Mouse (Mus musculus): ENCODE results near the gene Inpp5a.

Gene Inpp5a

GRCm38 (mm10) chr7:139476700-139477099, 87.8 kb downstream of the Inpp5a start:
- DNase-seq (ENCODE audit: low read depth, low spot score), result no peak

DNA sequence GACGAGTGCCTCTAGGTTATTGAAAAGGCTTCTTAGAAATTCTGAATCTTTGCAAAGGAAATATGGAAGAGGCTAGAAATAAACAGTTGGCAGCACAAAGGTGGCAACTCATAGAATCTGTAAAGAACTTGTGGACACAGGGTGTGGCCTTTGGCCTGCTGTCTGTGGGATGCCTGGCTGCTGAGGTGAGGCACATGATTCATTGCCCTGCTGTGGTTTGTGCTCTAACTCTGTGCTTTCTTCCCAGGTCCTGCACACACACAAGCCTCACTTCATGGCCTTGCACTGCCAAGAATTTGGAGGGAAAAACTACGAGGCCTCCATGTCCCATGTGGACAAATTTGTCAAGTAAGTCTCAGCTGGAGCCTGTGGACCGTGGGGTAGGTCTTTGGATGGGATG, 88.8 kb downstream of the Inpp5a start:
- DNase-seq (ENCODE audit: low read depth, low spot score), result no peak

DNA sequence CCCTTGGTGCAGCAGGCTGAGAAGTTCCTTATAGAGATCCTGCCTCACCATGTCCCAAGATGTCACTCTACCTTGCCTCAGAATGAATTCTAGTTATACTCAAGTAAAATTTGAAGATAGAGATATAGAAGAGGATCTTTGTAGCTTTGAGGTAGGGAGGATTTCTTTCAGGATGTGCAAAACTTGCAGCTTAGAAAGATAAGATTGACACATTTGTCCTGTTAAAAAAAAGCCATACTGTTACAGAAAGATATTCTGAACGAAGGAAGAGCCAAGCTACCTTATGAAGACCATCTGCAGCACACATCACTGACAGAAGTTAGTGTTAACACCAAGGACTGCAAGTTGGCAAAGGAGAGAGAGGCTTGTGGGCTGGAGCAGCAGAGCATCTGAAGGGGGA, 90.2 kb downstream of the Inpp5a start:
- DNase-seq (ENCODE audit: low read depth, low spot score), result no peak

DNA sequence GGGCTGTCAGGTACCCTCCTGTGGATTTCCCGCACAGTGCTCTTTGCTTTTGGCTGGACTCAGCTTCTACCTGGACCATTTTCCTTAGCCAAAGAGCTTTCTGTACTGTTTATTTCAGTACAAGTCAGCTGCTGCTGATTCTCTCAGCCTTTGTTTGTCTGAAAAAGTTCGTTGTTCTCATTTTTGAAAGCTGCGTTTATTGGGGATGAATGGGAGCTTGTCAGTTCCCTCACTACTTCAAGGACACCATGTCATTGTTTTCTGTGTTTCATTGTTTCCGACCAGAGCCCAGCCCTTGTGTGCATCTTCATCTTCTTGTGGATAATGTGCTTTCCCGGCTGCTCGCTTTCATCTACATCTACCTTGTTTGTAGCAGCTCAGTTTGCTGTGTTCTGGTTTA, 90.7 kb downstream of the Inpp5a start:
- DNase-seq (ENCODE audit: low read depth, low spot score), result no peak

DNA sequence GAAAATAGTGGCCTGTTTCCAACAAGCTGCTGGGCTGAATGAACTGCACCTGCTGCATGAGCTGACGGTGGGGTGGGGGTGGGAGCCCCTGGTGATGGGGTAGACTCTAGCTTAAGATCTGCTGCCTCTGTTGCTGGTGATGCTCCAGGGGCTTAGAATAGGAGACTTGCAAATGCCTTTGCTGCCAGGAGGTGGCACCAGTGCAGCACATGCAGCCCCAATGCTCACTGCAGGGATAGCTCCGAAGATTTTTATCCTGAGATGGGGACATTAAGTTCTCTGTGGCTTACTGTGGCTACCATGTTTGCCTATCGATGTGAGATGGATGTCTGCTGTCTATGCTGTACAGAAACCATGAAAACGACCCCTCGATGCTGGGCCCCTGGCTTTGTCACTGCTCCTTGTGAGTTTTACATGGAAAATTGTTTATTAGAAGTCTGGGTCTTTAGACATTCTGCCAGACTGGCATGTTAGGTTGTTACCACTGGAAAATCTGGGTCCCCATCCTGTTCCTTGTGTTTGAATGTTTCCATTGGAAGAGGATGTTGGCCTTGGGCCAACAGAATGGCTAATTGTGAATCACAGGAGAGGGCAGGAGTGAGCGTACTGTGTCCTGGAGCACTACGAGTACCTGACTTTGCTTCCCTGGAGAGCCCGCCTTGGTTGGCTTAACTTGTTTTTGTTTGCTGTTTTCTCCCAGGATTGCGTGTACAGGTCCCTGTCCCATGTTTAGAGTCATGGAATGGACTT, 95.5 kb downstream of the Inpp5a start:
- DNase-seq (ENCODE audit: low read depth, low spot score), result no peak

- DNase-seq (ENCODE audit: low read depth, low spot score), result no peak
Measured at GRCm38 (mm10) chr7:139489721-139490211, 100.9 kb downstream of the Inpp5a start.

DNA sequence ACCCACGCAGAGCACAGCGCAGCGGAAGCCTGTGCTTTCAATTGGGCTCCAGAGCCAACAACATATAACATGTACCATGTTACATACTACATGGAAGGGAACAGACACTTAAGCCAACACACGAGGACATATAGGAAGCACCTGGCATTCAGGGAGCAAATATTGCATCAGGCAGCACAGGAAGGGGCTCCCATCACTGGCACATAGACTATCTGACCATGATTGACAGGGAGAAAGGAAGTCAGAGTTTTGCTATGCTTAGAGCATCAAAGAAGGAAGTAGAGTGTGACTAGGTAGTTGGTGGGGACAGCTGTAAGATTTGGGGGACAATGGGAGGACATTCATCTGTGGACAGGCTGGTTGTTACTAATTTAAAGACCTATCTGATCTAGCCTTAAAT, 103.4 kb downstream of the Inpp5a start:
- no peak for DNase-seq (ENCODE audit: low read depth, low spot score)

- DNase-seq (ENCODE audit: low read depth, low spot score), result no peak
Measured at GRCm38 (mm10) chr7:139492946-139493345, 104.0 kb downstream of the Inpp5a start.

GRCm38 (mm10) chr7:139495791-139496190, 106.9 kb downstream of the Inpp5a start:
- DNase-seq (ENCODE audit: low read depth, low spot score), result no peak

- DNase-seq (ENCODE audit: low read depth, low spot score), result no peak
Measured at GRCm38 (mm10) chr7:139498038-139498625, 109.2 kb downstream of the Inpp5a start.

DNA sequence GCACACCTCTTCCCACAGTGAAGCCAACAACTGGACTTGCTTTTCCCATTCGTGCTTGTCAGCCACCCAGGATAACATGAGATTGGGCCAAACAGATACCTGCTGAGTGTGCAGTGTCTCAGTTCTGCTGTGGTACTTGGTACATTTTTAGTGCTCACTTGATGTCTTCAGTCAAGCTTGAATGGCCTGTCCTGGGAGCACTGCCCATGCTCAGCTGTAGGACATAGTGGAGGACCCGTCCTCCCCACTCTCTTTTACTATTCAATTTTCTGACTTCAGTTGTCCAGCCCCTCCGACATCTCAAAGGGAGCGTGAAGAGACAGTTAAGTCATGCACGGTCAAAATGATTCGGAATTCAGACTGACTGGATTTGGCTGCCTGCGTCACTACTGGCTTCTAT, 115.2 kb downstream of the Inpp5a start:
- DNase-seq (ENCODE audit: low read depth, low spot score), result no peak

GRCm38 (mm10) chr7:139506677-139507412, 117.9 kb downstream of the Inpp5a start:
- DNase-seq (ENCODE audit: low read depth, low spot score), result no peak

GRCm38 (mm10) chr7:139508938-139509337, 120.0 kb downstream of the Inpp5a start:
- no peak for DNase-seq (ENCODE audit: low read depth, low spot score)

- no peak for DNase-seq (ENCODE audit: low read depth, low spot score)
Measured at GRCm38 (mm10) chr7:139515959-139516660, 127.2 kb downstream of the Inpp5a start.

GRCm38 (mm10) chr7:139516661-139517016, 127.7 kb downstream of the Inpp5a start:
- no peak for DNase-seq (ENCODE audit: low read depth, low spot score)

GRCm38 (mm10) chr7:139518352-139518751, 129.4 kb downstream of the Inpp5a start:
- DNase-seq (ENCODE audit: low read depth, low spot score), result no peak

DNA sequence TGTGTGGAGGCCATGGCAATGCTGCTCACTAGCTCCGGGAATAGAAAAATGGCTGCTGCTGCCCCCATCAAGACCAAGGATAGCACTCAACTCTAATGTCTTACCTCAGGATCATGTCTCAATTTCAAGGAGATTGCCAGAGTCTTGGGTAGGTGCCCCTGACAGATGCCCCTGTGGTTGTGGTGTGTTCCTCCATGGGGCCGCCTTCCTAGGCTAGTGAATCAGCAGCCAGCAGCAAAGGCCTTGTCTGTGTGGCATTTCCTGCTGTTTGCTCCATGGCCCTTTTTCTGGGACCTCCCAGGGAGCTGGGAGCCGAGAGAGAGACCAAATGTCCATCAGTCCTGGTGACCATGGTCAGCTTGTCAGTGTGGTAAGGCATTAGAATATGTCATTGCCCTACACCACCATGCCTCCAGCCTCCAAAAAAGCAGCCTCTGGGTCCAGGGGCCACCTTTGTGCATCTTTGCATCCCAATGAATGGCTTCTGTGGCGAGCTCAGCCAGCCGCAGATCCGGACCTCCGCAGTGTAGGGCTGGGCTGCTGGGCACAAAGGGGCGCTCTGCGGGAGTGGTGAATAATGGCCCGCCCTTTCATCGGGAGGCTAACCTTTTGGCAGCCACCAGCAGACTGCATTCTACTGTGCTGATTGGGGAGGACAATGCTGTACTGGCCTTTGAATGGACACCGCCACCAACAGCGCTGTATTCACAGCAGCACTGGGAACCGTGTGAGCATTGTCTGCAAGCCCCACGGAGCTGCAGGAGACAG, 139.6 kb downstream of the Inpp5a start:
- DNase-seq (ENCODE audit: low read depth, low spot score), result no peak

- DNase-seq (ENCODE audit: low read depth, low spot score), result no peak
Measured at GRCm38 (mm10) chr7:139529208-139529607, 140.3 kb downstream of the Inpp5a start.

GRCm38 (mm10) chr7:139530591-139531427, 141.9 kb downstream of the Inpp5a start:
- no peak for DNase-seq (ENCODE audit: low read depth, low spot score)

GRCm38 (mm10) chr7:139531428-139531801, 142.5 kb downstream of the Inpp5a start:
- DNase-seq (ENCODE audit: low read depth, low spot score), result no peak
